Mouse (Mus musculus) stomach, embryonic 16.5 days (tissue): ENCODE results near the gene Timm44. TPM values are rescaled to one million over a fixed set of nuclear protein-coding genes. Genes with fewer than 3 reads are reported as not detected.
A peak's percentile ranks its signal among the peaks of the same experiment; 100 is the strongest.

Experiments used
- ATAC-seq: fragments of 200-750 bp; cut with Nextera tagmentation; 2 replicates; pipeline ENCODE4 v1.8.0; 2017; ENCODE audit warnings: moderate number of reproducible peaks, moderate TSS enrichment; ENCODE audit not compliant: insufficient read depth, low FRiP score
- H3K27ac ChIP-seq: fragments of 300-500 bp; sonication (generic); 2 replicates; pipeline ENCODE4 v1.5.1; 2014; ENCODE audit warnings: low read length
- H3K27me3 ChIP-seq: fragments of 300-500 bp; sonication (generic); 2 replicates; pipeline ENCODE4 v1.6.1; 2014; ENCODE audit warnings: low read length, control low read depth, mixed read lengths; ENCODE audit not compliant: control insufficient read depth, insufficient read depth
- H3K36me3 ChIP-seq: fragments of 300-500 bp; sonication (generic); 2 replicates; pipeline ENCODE4 v1.6.1; 2014; ENCODE audit warnings: low read length; ENCODE audit not compliant: control insufficient read depth, insufficient read depth
- H3K4me1 ChIP-seq: fragments of 300-500 bp; sonication (generic); 2 replicates; pipeline ENCODE4 v1.6.1; 2014; ENCODE audit warnings: low read length, control low read depth, mixed read lengths; ENCODE audit not compliant: control insufficient read depth, insufficient read depth
- H3K4me2 ChIP-seq: fragments of 300-500 bp; sonication (generic); 2 replicates; pipeline ENCODE4 v1.6.1; 2014; ENCODE audit warnings: low read depth, low read length, mixed read lengths
- H3K4me3 ChIP-seq: fragments of 300-500 bp; sonication (generic); replicated peaks from 2 replicates; pipeline ENCODE4 v1.5.1; 2014; ENCODE audit warnings: mild to moderate bottlenecking, low read length
- H3K9ac ChIP-seq: fragments of 300-500 bp; sonication (generic); 2 replicates; pipeline ENCODE4 v1.6.1; 2014; ENCODE audit warnings: low read length
- H3K9me3 ChIP-seq: fragments of 300-500 bp; sonication (generic); replicated peaks from 2 replicates; pipeline ENCODE4 v1.6.1; 2016; ENCODE audit warnings: low read length, control low read depth; ENCODE audit not compliant: control insufficient read depth
- WGBS: fragments of 180-500 bp; shearing (Covaris S2); extraction: QIAGEN DNeasy Blood & Tissue Kit; methylation state at CpG from one replicate; pipeline ENCODE4 v1.1.7; 2014; 5-methylcytosine and 5-hydroxymethylcytosine counted together
- polyA plus RNA-seq: library from polyadenylated mRNA; unstranded; fragments of >200 nt; fragmentation: Nextera tagmentation; extraction: Ambion mirVana; gene quantifications from 2 replicates; pipeline ENCODE4 v1.2.1, GENCODE M21; 2015

Gene Timm44
- polyA plus RNA-seq, 1 experiment from 2014 or later, result 67.2 TPM

- H3K9me3 ChIP-seq, result no peaks in the 10 kb centered on the region
- peaks cover 20% of the 10 kb centered on the region; the same call in 1 of the 2 replicates for H3K36me3 ChIP-seq
- no peaks in the 10 kb centered on the region for H3K27me3 ChIP-seq
- H3K27ac ChIP-seq, result no peak overlapping the region
- H3K9ac ChIP-seq, result no peak overlapping the region; the same call in 1 of the 2 replicates
- H3K4me1 ChIP-seq, result peaks cover 11% of the 10 kb centered on the region
- 24% methylated on average over 29 of the region's 29 CpGs for WGBS
- no peak for ATAC-seq
- no peak overlapping the region for H3K4me3 ChIP-seq
- no peak overlapping the region for H3K4me2 ChIP-seq
Measured at GRCm38 (mm10) chr8:4249213-4249612, 26.5 kb downstream of the Timm44 start.

- H3K27me3 ChIP-seq, result no peaks in the 10 kb centered on the region
- WGBS, result 74% methylated on average over 15 of the region's 15 CpGs
- H3K9me3 ChIP-seq, result no peaks in the 10 kb centered on the region
- no peak within 1 kb of the TSS; the same call in 1 of the 2 replicates for H3K9ac ChIP-seq
- peaks cover 28% of the 10 kb centered on the region for H3K36me3 ChIP-seq
- ATAC-seq, result no peak
- no peak within 1 kb of the TSS for H3K27ac ChIP-seq
- no peak within 1 kb of the TSS for H3K4me2 ChIP-seq
- no peak within 1 kb of the TSS for H3K4me3 ChIP-seq
- peaks cover 4% of the 10 kb centered on the region for H3K4me1 ChIP-seq
Measured at GRCm38 (mm10) chr8:4247951-4248540, 27.7 kb downstream of the Timm44 start, which contains the start of gene Tgfbr3l. TSS of gene Tgfbr3l (plus strand) at chr8:4248214.

DNA sequence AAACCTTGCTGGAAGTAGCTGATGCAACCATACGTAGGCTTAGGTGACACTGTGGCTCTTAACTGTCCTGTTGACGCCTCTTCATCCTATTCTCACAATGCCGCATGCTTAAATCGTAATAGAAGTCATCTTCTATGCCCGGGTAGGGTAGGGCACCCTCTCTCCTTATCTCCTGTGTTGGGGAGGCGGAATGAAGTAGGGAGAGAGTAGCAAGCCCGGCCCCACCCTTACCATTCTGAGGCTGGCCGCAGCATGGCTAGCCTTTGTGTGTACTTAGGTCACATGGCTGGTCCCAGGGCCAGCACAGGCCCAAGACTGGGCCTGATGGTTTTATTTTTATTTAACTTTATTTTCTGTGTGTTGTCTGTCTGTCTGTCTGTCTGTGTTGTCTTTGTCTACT, 28.5 kb downstream of the Timm44 start:
- H3K4me1 ChIP-seq, result peaks cover under 1% of the 10 kb centered on the region
- H3K27me3 ChIP-seq, result no peaks in the 10 kb centered on the region
- ATAC-seq, result no peak
- H3K4me2 ChIP-seq, result no peak overlapping the region
- peaks cover 28% of the 10 kb centered on the region for H3K36me3 ChIP-seq
- H3K9me3 ChIP-seq, result no peaks in the 10 kb centered on the region
- H3K27ac ChIP-seq, result no peak overlapping the region
- no peak overlapping the region for H3K4me3 ChIP-seq
- no peak overlapping the region for H3K9ac ChIP-seq
- WGBS, result 75% methylated on average over 8 of the region's 8 CpGs

DNA sequence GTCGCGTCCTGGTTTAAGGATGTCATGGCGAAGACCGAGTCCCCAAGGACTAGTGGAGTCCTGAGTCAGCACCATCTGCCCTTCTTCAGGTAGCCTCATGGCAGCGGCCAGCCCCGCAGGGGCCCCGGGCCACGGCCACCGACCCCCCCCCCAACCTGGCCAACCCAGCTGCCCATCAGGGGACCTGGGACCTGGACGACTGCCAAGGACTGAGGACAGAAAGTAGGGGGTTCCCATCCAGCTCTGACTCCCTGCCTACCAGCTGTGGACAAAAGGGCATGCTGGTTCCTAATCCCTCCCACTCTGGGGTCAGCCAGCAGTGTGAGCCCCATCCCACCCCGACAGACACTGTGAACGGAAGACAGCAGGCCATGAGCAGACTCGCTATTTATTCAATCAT, 30.0 kb downstream of the Timm44 start:
- 87% methylated on average over 13 of the region's 13 CpGs for WGBS
- no peak overlapping the region for H3K27ac ChIP-seq
- H3K9me3 ChIP-seq, result no peaks in the 10 kb centered on the region
- H3K36me3 ChIP-seq, result peaks cover 33% of the 10 kb centered on the region
- no peaks in the 10 kb centered on the region for H3K27me3 ChIP-seq
- peaks cover 4% of the 10 kb centered on the region; the same call in 1 of the 2 replicates for H3K4me1 ChIP-seq
- ATAC-seq, result no peak
- no peak overlapping the region for H3K9ac ChIP-seq
- no peak overlapping the region for H3K4me2 ChIP-seq
- H3K4me3 ChIP-seq, result no peak overlapping the region

- no peaks in the 10 kb centered on the region for H3K9me3 ChIP-seq
- H3K4me2 ChIP-seq, result no peak overlapping the region
- no peak overlapping the region for H3K9ac ChIP-seq
- WGBS, result 90% methylated on average over 5 of the region's 5 CpGs
- no peak overlapping the region for H3K27ac ChIP-seq
- no peak overlapping the region for H3K4me3 ChIP-seq
- H3K27me3 ChIP-seq, result no peaks in the 10 kb centered on the region
- peaks cover 33% of the 10 kb centered on the region for H3K36me3 ChIP-seq
- no peak for ATAC-seq
- H3K4me1 ChIP-seq, result peaks cover 10% of the 10 kb centered on the region
Measured at GRCm38 (mm10) chr8:4245061-4245460, 30.7 kb downstream of the Timm44 start.

DNA sequence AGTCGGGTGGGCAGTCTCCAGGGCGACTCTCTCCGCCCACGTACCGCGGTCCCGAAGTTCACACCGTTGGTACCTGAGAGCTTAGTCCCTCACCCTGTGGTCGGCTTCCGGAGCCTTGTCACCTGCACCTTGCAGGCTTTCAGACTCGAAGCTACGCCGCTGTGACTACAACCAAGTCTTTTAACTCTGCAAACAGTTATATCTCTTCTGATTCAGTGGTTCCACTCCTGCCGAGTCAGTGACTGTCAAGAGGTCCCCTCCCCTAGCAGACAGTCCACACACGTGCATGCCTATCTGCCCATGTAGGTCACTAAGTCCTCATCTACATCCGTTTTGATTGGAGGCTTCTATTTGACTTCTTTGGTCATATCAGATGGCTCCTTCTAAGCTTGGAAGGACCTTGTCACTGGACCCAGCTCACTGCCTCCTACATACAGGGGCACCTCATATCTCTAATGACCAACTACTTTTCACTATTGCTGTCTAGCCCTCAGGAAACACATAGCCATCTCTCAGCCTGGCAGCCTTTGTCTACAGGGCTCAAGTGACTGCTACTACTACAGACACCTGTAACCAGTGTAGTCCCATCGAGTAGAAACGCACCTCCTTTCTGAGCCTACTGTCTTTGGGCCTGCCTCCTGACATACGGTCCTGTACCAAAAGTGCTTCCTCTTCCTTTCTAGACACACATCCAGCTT, 36.4 kb downstream of the Timm44 start:
- no peaks in the 10 kb centered on the region for H3K9me3 ChIP-seq
- no peaks in the 10 kb centered on the region for H3K27me3 ChIP-seq
- H3K4me1 ChIP-seq, result peaks cover 23% of the 10 kb centered on the region
- H3K4me3 ChIP-seq, result peak overlapping the region; percentile 95
- 10% methylated on average over 19 of the region's 19 CpGs for WGBS
- ATAC-seq, result peak; percentile 28
- H3K27ac ChIP-seq, result peak overlapping the region; percentile 95
- H3K36me3 ChIP-seq, result peaks cover 14% of the 10 kb centered on the region; the same call in 1 of the 2 replicates
- H3K4me2 ChIP-seq, result peak overlapping the region; percentile 94
- peak overlapping the region; percentile 86 for H3K9ac ChIP-seq

DNA sequence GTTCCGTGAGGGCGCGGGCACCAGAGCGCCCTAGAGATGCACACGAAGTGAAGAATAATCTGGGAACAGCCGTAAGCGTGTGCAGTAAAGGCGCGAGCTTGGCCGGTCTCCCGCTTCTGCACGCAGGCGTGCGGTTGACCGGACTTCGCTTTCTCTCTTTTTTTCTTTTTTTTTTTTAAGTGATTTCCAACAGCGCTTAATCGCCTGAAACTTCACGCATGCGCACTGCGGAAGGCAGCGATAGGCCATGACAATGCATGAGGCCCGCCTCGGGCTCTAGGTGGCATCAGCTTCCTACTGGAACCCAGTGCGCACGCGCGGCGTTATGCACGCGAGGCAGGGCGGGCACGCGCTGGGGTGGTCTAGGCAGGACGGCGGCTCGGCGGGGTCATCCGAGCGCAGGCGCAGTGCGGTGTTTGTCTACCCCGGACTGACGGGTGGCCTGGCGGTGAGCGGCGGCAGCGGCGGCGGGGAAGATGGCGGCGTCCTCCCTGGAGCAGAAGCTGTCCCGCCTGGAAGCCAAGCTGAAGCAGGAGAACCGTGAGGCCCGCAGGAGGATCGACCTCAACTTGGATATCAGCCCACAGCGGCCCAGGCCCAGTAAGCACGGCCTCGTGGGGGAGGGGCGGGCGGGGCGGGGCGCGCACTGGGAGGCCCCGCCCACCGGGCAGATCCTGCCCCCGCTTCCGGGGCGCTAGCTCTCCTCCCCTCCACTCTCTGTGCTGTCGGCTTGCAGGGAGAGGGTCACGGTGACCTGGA, 37.1 kb downstream of the Timm44 start, which contains the start of the genes Map2k7 and Gm49320:
Gene Map2k7 (plus strand): TSS at position 307 of the 759 bp plus-strand sequence.
Gene Gm49320 (plus strand): TSS at position 432 of the 759 bp plus-strand sequence.
- peak within 1 kb of the TSS; percentile 94 for H3K4me2 ChIP-seq
- H3K27ac ChIP-seq, result peak within 1 kb of the TSS; percentile 98
- peak within 1 kb of the TSS; percentile 86 for H3K9ac ChIP-seq
- under 1% methylated on average over 66 of the region's 71 CpGs for WGBS
- peaks cover 23% of the 10 kb centered on the region for H3K4me1 ChIP-seq
- peaks cover 7% of the 10 kb centered on the region; the same call in 1 of the 2 replicates for H3K36me3 ChIP-seq
- peak within 1 kb of the TSS; percentile 95 for H3K4me3 ChIP-seq
- ATAC-seq, result peak; percentile 96
- H3K27me3 ChIP-seq, result no peaks in the 10 kb centered on the region
- H3K9me3 ChIP-seq, result no peaks in the 10 kb centered on the region

- Histone ChIP-seq H3K27me3 (no peaks in the 10 kb centered on the region), H3K9me3 (no peaks in the 10 kb centered on the region), H3K4me2 (peak overlapping the region; percentile 94), H3K9ac (peak overlapping the region; percentile 84), H3K27ac (peak overlapping the region; percentile 98), H3K36me3 (0 out of 2 replicates have a peak, but pooled peaks cover 5% of the 10 kb centered on the region), H3K4me1 (peaks cover 23% of the 10 kb centered on the region), H3K4me3 (peak overlapping the region; percentile 95)
- WGBS, result 17% methylated on average over 15 of the region's 15 CpGs
- no peak for ATAC-seq
Measured at GRCm38 (mm10) chr8:4237814-4238433, 37.8 kb downstream of the Timm44 start.
